Mouse (Mus musculus) MEL (cell line): ENCODE measurements around the gene Slc25a1.

Source experiments
- E2F4 ChIP-seq: IDR thresholded peaks from 2 replicates; pipeline ENCODE4 v1.6.1; 2011; ENCODE audit warnings: low read depth, low read length, improper control_type of control experiment, borderline replicate concordance
- MEF2A ChIP-seq: IDR thresholded peaks from 2 replicates; pipeline ENCODE4 v1.6.1; 2014; ENCODE audit warnings: low read depth, mild to moderate bottlenecking, inconsistent platforms, low read length, improper control_type of control experiment; ENCODE audit not compliant: poor library complexity, insufficient replicate concordance, severe bottlenecking; ENCODE audit errors: extremely low read depth
- SMC3 ChIP-seq: IDR thresholded peaks from 2 replicates; pipeline ENCODE4 v1.6.1; 2011; ENCODE audit warnings: low read depth, low read length, improper control_type of control experiment

DNA sequence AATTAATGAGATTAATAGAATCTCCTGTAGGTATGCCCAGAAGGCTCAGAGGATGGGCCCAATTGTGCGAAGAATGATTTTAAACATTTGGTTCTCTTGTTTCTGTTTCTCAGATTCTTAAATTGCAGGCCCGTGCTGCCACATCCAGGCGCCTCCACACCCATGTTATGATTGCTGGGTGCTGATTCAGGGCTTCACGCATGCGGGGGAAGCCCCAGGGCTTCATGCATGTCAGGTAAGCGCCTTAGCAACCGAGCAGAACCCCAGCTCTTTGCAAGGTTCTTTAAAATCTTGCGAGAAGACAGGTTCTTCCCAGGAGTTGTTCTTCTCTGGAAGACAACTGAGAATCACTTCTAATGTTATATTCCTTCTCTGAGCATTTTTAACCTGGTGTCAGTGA, 15.4 kb upstream of the Slc25a1 start:
- TF ChIP-seq MEF2A (no peak), SMC3 (no peak), E2F4 (no peak)
